Mouse (Mus musculus): ENCODE results near the gene Fpgs. TPM values are rescaled to one million over a fixed set of nuclear protein-coding genes. Genes with fewer than 3 reads are reported as not detected.

Gene Fpgs
- polyA plus RNA-seq, 1 experiment from 2014 or later = 36.1 TPM

DNA sequence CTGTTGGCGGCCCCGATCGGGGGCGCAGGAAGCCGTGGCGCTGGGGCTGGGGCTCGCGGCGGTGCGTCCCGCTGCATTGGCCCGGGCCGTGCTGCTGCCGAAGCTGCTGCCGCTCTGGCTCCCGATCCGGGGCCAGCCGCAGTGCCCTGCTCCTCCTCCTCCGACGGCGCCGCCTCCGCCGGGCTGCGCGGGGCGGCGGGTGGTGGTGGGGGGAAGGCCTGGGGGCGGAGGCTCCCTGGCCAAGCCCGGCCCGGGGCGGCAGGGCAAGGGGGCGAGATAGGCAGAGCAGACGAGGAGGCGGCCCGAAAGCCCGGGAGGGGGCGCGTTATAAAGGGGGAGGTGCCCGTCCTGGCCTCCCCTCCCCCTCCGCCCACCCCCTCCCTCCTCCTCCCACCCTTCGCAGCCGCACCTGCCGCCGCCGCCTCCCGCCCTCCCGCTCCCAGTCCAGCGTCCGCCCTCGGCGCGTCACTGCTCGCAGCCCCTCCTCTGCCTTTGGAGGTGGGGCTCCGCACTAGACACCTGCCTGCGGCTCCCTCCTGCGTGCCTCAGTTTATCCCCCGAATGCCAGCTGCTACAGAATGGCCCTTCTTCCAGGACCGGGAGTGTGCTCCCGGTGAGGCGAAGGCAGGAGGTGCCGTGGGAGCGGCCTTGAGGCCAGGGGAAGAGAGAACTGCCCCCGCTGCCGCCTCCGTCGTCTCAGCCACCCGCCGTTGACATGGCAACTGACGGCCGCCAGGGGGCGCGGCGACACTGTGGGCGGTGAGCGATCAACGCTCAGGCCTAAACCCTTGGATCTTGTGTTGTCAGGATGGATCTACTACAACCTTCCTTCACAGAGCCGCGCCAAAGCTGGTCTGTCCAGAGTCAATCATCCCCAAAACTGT lies 9.2 kb upstream of the Fpgs start, which contains the start of gene Cdk9:
Cdk9 (minus strand) TSS at position 143 of the 884 bp plus-strand sequence.
- H3K27ac ChIP-seq = peak within 1 kb of the TSS; percentile 98
- H3K4me2 ChIP-seq (ENCODE audit: low read length) = peak within 1 kb of the TSS; percentile 81
- under 1% methylated on average over 51 of the region's 79 CpGs for WGBS
- H3K9ac ChIP-seq (ENCODE audit: low read depth, low read length) = peak within 1 kb of the TSS; percentile 91
- DNase-seq (ENCODE audit: low spot score) (peak; percentile 93), ATAC-seq (replicated peaks; ENCODE audit: low FRiP score, low read depth) (peak; percentile 89)
- TF ChIP-seq CTCF (IDR thresholded peaks at IDR 0.05; ENCODE audit: low read depth) = peak; percentile 99
- no peaks in the 10 kb centered on the region for H3K9me3 ChIP-seq (replicated peaks; ENCODE audit: low read length)
- peaks cover 4% of the 10 kb centered on the region for H3K4me1 ChIP-seq (replicated peaks; ENCODE audit: insufficient read depth, low read length)
- H3K27me3 ChIP-seq (ENCODE audit: insufficient read depth, low read length) = no peaks in the 10 kb centered on the region
- H3K4me3 ChIP-seq (replicated peaks; ENCODE audit: low read depth, low read length) = peak within 1 kb of the TSS; percentile 87
- H3K36me3 ChIP-seq (ENCODE audit: insufficient read depth, low read length) = peaks cover 18% of the 10 kb centered on the region

DNA sequence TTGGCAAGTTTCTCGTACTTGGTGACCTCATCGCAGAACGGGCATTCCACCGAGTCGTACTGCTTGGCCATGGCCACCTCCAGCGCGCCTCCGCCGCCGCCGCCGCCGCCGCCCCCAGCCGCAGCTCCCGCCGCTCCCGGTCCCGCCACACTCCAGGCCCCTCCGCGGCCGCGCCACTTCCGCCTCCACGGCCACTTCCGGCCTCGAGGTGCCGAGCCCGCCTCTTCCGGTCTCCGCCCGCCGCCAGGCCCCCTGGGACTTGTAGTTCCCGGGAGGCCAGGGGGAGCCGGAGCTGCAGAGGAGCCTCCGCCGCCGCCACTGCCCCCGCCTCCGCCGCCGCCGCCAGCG lies 8.6 kb upstream of the Fpgs start:
- peak; percentile 88 for ATAC-seq (replicated peaks; ENCODE audit: low FRiP score, low read depth)
- Histone ChIP-seq H3K27ac (peak overlapping the region; percentile 98), H3K4me2 (ENCODE audit: low read length) (peak overlapping the region; percentile 81), H3K36me3 (ENCODE audit: insufficient read depth, low read length) (peaks cover 23% of the 10 kb centered on the region), H3K9me3 (replicated peaks; ENCODE audit: low read length) (no peaks in the 10 kb centered on the region), H3K27me3 (ENCODE audit: insufficient read depth, low read length) (no peaks in the 10 kb centered on the region), H3K4me3 (replicated peaks; ENCODE audit: low read depth, low read length) (peak overlapping the region; percentile 87), H3K4me1 (replicated peaks; ENCODE audit: insufficient read depth, low read length) (peaks cover 4% of the 10 kb centered on the region), H3K9ac (ENCODE audit: low read depth, low read length) (peak overlapping the region; percentile 91)
- DNase-seq (ENCODE audit: low spot score) = peak; percentile 95
- 0% methylated on average over 43 of the region's 44 CpGs for WGBS
- TF ChIP-seq CTCF (IDR thresholded peaks at IDR 0.05; ENCODE audit: low read depth) = no peak

DNA sequence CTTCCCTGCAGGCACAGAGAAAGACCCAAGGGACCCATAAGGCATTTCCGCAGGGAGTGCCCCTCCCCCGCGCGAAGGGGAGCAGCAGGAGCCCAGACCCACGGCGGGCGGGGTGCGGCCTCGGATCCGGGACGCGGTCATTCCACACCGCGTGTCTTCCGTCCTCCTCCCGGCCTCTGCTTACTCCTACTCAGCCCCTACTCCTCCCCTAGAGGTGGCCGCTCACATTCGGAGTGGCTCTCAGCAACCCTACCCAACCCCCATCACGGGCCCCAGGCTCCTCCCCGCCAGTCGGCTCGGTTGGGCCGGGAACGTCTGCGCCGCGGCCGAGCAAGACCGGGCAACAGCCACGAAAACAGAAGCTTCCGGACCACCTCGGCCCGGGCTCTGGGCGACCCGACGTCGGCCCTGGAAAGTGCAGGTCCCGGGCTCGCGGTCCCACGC lies 8.2 kb upstream of the Fpgs start:
- WGBS = under 1% methylated on average over 41 of the region's 41 CpGs
- peak; percentile 15; the same call in 1 of the 2 replicates for TF ChIP-seq CTCF (IDR thresholded peaks at IDR 0.05; ENCODE audit: low read depth)
- peak; percentile 52 for ATAC-seq (replicated peaks; ENCODE audit: low FRiP score, low read depth)

DNA sequence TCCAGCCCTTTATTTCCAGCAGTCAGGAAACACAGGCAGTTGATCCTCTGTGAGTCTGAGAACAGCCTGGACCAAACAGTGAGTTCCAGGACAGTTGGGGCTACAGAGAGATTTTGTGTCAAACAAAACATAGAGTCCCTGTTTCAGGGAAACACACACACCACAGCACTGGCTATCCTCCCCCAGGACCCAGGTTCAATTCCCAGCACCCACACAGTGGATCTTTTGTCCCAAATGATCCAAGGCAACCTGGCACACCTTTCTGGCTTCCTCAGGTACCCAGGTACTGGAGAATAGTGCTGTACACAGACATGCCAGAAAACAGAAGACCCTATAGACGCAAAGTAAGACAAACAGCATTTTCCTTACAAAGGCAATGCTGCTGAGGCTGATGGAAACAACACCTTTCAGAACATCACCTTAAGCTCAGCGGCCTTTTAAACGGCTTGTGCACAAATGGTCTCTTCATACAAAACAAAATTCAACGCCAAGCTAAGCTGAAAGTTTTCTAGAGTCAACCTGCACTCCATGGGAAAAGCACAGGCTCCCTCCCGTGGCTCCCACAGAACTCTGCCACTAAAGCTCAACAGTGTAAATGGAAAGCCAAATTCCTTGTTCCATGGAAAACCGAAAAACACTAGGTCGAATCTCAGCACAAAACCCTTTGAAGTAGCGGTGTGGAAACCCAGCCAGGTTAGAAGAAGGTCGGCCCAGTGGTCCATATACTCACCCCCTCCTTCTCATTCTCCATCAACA lies 7.5 kb upstream of the Fpgs start:
- Histone ChIP-seq H3K4me2 (ENCODE audit: low read length) (peak overlapping the region; percentile 65), H3K27me3 (ENCODE audit: insufficient read depth, low read length) (no peaks in the 10 kb centered on the region), H3K9me3 (replicated peaks; ENCODE audit: low read length) (no peaks in the 10 kb centered on the region), H3K9ac (ENCODE audit: low read depth, low read length) (peak overlapping the region; percentile 91), H3K4me1 (replicated peaks; ENCODE audit: insufficient read depth, low read length) (peaks cover 4% of the 10 kb centered on the region), H3K36me3 (ENCODE audit: insufficient read depth, low read length) (peaks cover 32% of the 10 kb centered on the region), H3K27ac (peak overlapping the region; percentile 98), H3K4me3 (replicated peaks; ENCODE audit: low read depth, low read length) (peak overlapping the region; percentile 87)
- TF ChIP-seq CTCF (IDR thresholded peaks at IDR 0.05; ENCODE audit: low read depth) = peak; percentile 37
- ATAC-seq (replicated peaks; ENCODE audit: low FRiP score, low read depth) (no peak), DNase-seq (ENCODE audit: low spot score) (no peak)
- 22% methylated on average over 9 of the region's 9 CpGs for WGBS

More for the DNA sequence above, 8.2 kb upstream of the Fpgs start:
- peak overlapping the region; percentile 65 for H3K4me2 ChIP-seq (ENCODE audit: low read length)
- peak overlapping the region; percentile 87 for H3K4me3 ChIP-seq (replicated peaks; ENCODE audit: low read depth, low read length)
- H3K27me3 ChIP-seq (ENCODE audit: insufficient read depth, low read length) = no peaks in the 10 kb centered on the region
- no peaks in the 10 kb centered on the region for H3K9me3 ChIP-seq (replicated peaks; ENCODE audit: low read length)
- H3K9ac ChIP-seq (ENCODE audit: low read depth, low read length) = peak overlapping the region; percentile 91
- DNase-seq (ENCODE audit: low spot score) = peak; percentile 80
- peak overlapping the region; percentile 98 for H3K27ac ChIP-seq
- H3K36me3 ChIP-seq (ENCODE audit: insufficient read depth, low read length) = peaks cover 26% of the 10 kb centered on the region
- peaks cover 4% of the 10 kb centered on the region for H3K4me1 ChIP-seq (replicated peaks; ENCODE audit: insufficient read depth, low read length)

DNA sequence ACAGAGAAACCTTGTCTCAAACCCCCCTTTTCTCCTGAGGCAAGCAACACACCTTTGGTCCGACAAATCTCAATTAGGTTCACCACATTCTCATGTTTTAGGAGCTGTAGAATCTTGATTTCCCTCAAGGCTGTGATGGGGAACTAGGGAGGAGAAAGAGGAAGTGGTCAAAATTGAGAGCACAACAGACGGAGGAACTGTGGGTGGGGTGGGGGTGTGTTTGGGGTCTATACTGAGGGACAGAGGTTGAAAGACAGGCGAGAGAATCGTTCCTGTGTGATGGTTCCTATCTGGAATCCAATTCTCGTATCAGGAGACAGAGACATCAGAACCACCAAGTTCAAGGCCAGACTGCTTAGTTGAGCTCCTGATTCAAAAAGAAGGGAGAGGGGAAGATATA lies 6.5 kb upstream of the Fpgs start:
- Histone ChIP-seq H3K4me2 (ENCODE audit: low read length) (no peak overlapping the region), H3K27me3 (ENCODE audit: insufficient read depth, low read length) (no peaks in the 10 kb centered on the region), H3K36me3 (ENCODE audit: insufficient read depth, low read length) (peaks cover 43% of the 10 kb centered on the region), H3K27ac (no peak overlapping the region), H3K4me1 (replicated peaks; ENCODE audit: insufficient read depth, low read length) (peaks cover 4% of the 10 kb centered on the region), H3K9me3 (replicated peaks; ENCODE audit: low read length) (no peaks in the 10 kb centered on the region), H3K4me3 (replicated peaks; ENCODE audit: low read depth, low read length) (no peak overlapping the region), H3K9ac (ENCODE audit: low read depth, low read length) (no peak overlapping the region)
- ATAC-seq (replicated peaks; ENCODE audit: low FRiP score, low read depth) = no peak
- TF ChIP-seq CTCF (IDR thresholded peaks at IDR 0.05; ENCODE audit: low read depth) = no peak
- DNase-seq (ENCODE audit: low spot score) = no peak
- 82% methylated on average over 5 of the region's 5 CpGs for WGBS

DNA sequence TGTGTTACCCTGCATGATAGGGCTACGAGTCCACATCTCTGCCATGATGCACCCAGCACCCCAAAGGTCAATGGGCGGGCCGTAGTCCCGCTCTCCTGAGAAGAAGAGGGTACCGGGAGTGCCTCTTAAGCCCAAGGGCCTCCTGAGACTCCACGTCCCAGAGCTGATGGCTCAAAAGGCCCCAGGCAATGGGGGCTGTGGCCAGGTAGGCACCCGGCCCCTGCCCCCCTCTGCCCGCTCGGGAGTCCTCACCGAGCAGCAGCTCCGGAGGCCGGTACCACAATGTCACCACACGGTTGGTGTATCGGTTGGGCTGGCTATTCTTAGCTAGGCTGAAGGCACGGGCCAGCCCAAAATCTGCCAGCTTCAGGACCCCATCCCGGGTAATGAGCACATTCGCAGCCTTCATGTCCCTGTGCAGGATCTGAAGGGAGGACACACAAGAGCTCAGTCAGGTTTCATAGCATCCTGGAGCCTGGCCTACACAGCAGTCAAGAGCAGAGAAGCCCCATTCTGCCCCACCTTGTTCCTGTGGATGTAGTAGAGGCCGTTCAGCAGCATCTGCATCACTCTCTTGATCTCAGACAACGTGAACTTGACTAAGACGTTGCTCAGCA lies 5.7 kb upstream of the Fpgs start:
- WGBS = 90% methylated on average over 20 of the region's 20 CpGs
- H3K4me1 ChIP-seq (replicated peaks; ENCODE audit: insufficient read depth, low read length) = peaks cover 4% of the 10 kb centered on the region

More for the DNA sequence above, 5.7 kb upstream of the Fpgs start:
- ATAC-seq (replicated peaks; ENCODE audit: low FRiP score, low read depth) (no peak), DNase-seq (ENCODE audit: low spot score) (no peak)
- H3K4me2 ChIP-seq (ENCODE audit: low read length) = no peak overlapping the region
- H3K27me3 ChIP-seq (ENCODE audit: insufficient read depth, low read length) = no peaks in the 10 kb centered on the region
- no peaks in the 10 kb centered on the region for H3K9me3 ChIP-seq (replicated peaks; ENCODE audit: low read length)
- H3K4me3 ChIP-seq (replicated peaks; ENCODE audit: low read depth, low read length) = no peak overlapping the region
- no peak overlapping the region for H3K27ac ChIP-seq
- no peak overlapping the region for H3K9ac ChIP-seq (ENCODE audit: low read depth, low read length)
- H3K36me3 ChIP-seq (ENCODE audit: insufficient read depth, low read length) = peaks cover 48% of the 10 kb centered on the region
- no peak for TF ChIP-seq CTCF (IDR thresholded peaks at IDR 0.05; ENCODE audit: low read depth)
